Mouse (Mus musculus) liver, embryonic 14.5 days (tissue): ENCODE measurements at regions not wholly inside any gene's neighbourhood (a gene's known extent, or its start where the extent isn't known, plus 50 kb on each side); places are given as distances from the start of the nearest gene placed in this dataset.

Experiments
- ATAC-seq: fragments of 200-750 bp; cut with Nextera tagmentation; 2 replicates; pipeline ENCODE4 v1.8.0; 2017; ENCODE audit warnings: moderate number of reproducible peaks, mild to moderate bottlenecking, moderate library complexity; ENCODE audit not compliant: insufficient read depth
- DNase-seq, 3 experiments: peaks; one replicate each; pipeline ENCODE4 v3.0.0-alpha.2; 2012 to 2013; ENCODE audit warnings: low read depth in 3 of 3, low spot score in 3 of 3
- H3K27ac ChIP-seq: fragments of 300-500 bp; sonication (generic); 2 replicates; pipeline ENCODE4 v1.5.1; 2014; ENCODE audit warnings: moderate library complexity, mild to moderate bottlenecking, control low read depth, inconsistent platforms
- H3K27me3 ChIP-seq: fragments of 300-500 bp; sonication (generic); 2 replicates; pipeline ENCODE4 v1.6.1; 2014; ENCODE audit warnings: mild to moderate bottlenecking, low read length, moderate library complexity; ENCODE audit not compliant: control insufficient read depth, insufficient read depth
- H3K36me3 ChIP-seq: fragments of 300-500 bp; sonication (generic); replicated peaks from 2 replicates; pipeline ENCODE4 v1.6.1; 2014; ENCODE audit warnings: low read depth; ENCODE audit not compliant: control insufficient read depth, insufficient read depth
- H3K4me1 ChIP-seq, 2 experiments: fragments of 200-500 bp in 1 of 2; fragments of 300-500 bp in 1 of 2; sonication (generic) in 1 of 2; replicated peaks; 2 replicates each; pipeline ENCODE4 v1.6.1; 2012 to 2014; ENCODE audit warnings: antibody characterized with exemption in 1 of 2, inconsistent platforms in 1 of 2, low read length in 1 of 2; ENCODE audit not compliant: control insufficient read depth in 2 of 2, insufficient read depth in 2 of 2
- H3K4me2 ChIP-seq: fragments of 300-500 bp; sonication (generic); 2 replicates; pipeline ENCODE4 v1.6.1; 2014; ENCODE audit warnings: low read depth, mild to moderate bottlenecking, control low read depth, moderate library complexity
- H3K4me3 ChIP-seq, 2 experiments: fragments of 200-500 bp in 1 of 2; fragments of 300-500 bp in 1 of 2; sonication (generic) in 1 of 2; 2 replicates each; pipeline ENCODE4 v1.5.1; 2012 to 2014; ENCODE audit warnings: low read depth in 2 of 2, low read length in 2 of 2, mild to moderate bottlenecking in 2 of 2, control low read depth in 1 of 2, inconsistent platforms in 1 of 2, moderate library complexity in 1 of 2; ENCODE audit not compliant: insufficient read depth in 1 of 2
- H3K9ac ChIP-seq: fragments of 300-500 bp; sonication (generic); replicated peaks from 2 replicates; pipeline ENCODE4 v1.6.1; 2014; ENCODE audit warnings: mild to moderate bottlenecking, control low read depth, moderate library complexity
- H3K9me3 ChIP-seq: fragments of 300-500 bp; sonication (generic); 2 replicates; pipeline ENCODE4 v1.6.1; 2016; ENCODE audit warnings: low read length, mixed read lengths; ENCODE audit not compliant: control insufficient read depth
- CTCF ChIP-seq: IDR thresholded peaks from 2 replicates; pipeline ENCODE4 v1.5.1; 2016; ENCODE audit warnings: antibody characterized with exemption, low read depth, control low read depth
- EP300 ChIP-seq: IDR thresholded peaks from 2 replicates; pipeline ENCODE4 v1.6.1; 2016; ENCODE audit warnings: antibody characterized with exemption, low read depth
- WGBS: fragments of 180-500 bp; shearing (Covaris S2); extraction: QIAGEN DNeasy Blood & Tissue Kit; methylation state at CpG from one replicate; pipeline ENCODE4 v1.1.7; 2014; ENCODE audit not compliant: insufficient replicate concordance; 5-methylcytosine and 5-hydroxymethylcytosine counted together

GRCm38 (mm10) chr11:89871587-89871986, 94.1 kb upstream of the Ankfn1 start:
- no peak for DNase-seq
- Histone ChIP-seq H3K36me3 (no peaks in the 10 kb centered on the region), H3K27me3 (no peaks in the 10 kb centered on the region), H3K9ac (no peak overlapping the region), H3K4me3 (no peak overlapping the region), H3K27ac (no peak overlapping the region), H3K4me2 (no peak overlapping the region), H3K4me1 (no peaks in the 10 kb centered on the region), H3K9me3 (no peaks in the 10 kb centered on the region)
- ATAC-seq: no peak
- TF ChIP-seq EP300: no peak
- TF ChIP-seq CTCF: no peak
- WGBS: 13% methylated on average over 2 of the region's 2 CpGs

GRCm38 (mm10) chr11:89867575-89867974, 90.1 kb upstream of the Ankfn1 start:
- Histone ChIP-seq H3K9me3 (no peaks in the 10 kb centered on the region), H3K36me3 (no peaks in the 10 kb centered on the region), H3K9ac (no peak overlapping the region), H3K27ac (no peak overlapping the region), H3K4me1 (no peaks in the 10 kb centered on the region), H3K4me2 (no peak overlapping the region), H3K4me3 (no peak overlapping the region), H3K27me3 (no peaks in the 10 kb centered on the region)
- DNase-seq: no peak
- 55% methylated on average over 2 of the region's 2 CpGs for WGBS
- no peak for ATAC-seq
- TF ChIP-seq CTCF (no peak), EP300 (no peak)

GRCm38 (mm10) chr11:89856184-89856769, 78.8 kb upstream of the Ankfn1 start:
- ATAC-seq (no peak), DNase-seq (no peak)
- Histone ChIP-seq H3K4me1 (no peaks in the 10 kb centered on the region), H3K36me3 (no peaks in the 10 kb centered on the region), H3K9me3 (no peaks in the 10 kb centered on the region), H3K27me3 (no peaks in the 10 kb centered on the region), H3K4me3 (no peak overlapping the region), H3K27ac (no peak overlapping the region), H3K9ac (no peak overlapping the region), H3K4me2 (no peak overlapping the region)
- no peak for TF ChIP-seq EP300
- no peak for TF ChIP-seq CTCF
- 62% methylated on average over 9 of the region's 9 CpGs for WGBS

GRCm38 (mm10) chr11:89841853-89842252, 64.4 kb upstream of the Ankfn1 start:
- Histone ChIP-seq H3K36me3 (no peaks in the 10 kb centered on the region), H3K9me3 (no peaks in the 10 kb centered on the region), H3K9ac (no peak overlapping the region), H3K27ac (no peak overlapping the region), H3K4me3 (no peak overlapping the region), H3K4me2 (no peak overlapping the region), H3K4me1 (no peaks in the 10 kb centered on the region), H3K27me3 (no peaks in the 10 kb centered on the region)
- ATAC-seq (no peak), DNase-seq (no peak)
- TF ChIP-seq EP300: no peak

GRCm38 (mm10) chr11:89839671-89840327, 62.3 kb upstream of the Ankfn1 start:
- no peaks in the 10 kb centered on the region for H3K27me3 ChIP-seq
- DNase-seq: no peak
- no peaks in the 10 kb centered on the region for H3K9me3 ChIP-seq
- no peaks in the 10 kb centered on the region for H3K4me1 ChIP-seq
- H3K4me2 ChIP-seq: no peak overlapping the region
- TF ChIP-seq CTCF: no peak
- no peak for TF ChIP-seq EP300
- H3K36me3 ChIP-seq: no peaks in the 10 kb centered on the region
- no peak overlapping the region for H3K9ac ChIP-seq
- 43% methylated on average over 6 of the region's 6 CpGs for WGBS
- no peak overlapping the region for H3K4me3 ChIP-seq
- no peak for ATAC-seq
- no peak overlapping the region for H3K27ac ChIP-seq
